Mouse (Mus musculus) lung, postnatal 4 days (tissue): ENCODE measurements at regions not wholly inside any gene's neighbourhood (a gene's known extent, or its start where the extent isn't known, plus 50 kb on each side); places are given as distances from the start of the nearest gene placed in this dataset.

Experiments
- DNase-seq, 2 experiments: peaks; one replicate each; pipeline ENCODE4 v3.0.0; 2021

DNA sequence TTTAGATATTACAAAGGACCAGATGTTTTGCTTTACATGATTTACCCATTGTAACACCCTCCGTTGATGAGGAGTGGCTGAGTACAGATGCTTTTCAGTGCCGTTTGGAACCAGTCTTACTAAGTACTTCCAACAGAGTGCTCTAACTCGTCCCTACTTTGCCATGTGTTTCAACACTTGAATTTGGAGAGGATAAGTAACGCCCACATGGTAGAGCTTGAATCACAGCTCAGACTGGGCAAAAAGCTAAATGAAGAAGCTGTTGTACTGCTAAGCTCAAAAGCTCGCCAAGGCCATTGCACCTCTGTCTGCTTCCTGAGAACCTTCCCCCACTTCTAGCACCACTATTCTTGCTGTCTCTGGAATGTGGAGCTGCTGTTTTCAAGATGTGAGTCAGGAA is 471.1 kb downstream of the Nfib start:
- peak; percentile 5 to 23 for DNase-seq

DNA sequence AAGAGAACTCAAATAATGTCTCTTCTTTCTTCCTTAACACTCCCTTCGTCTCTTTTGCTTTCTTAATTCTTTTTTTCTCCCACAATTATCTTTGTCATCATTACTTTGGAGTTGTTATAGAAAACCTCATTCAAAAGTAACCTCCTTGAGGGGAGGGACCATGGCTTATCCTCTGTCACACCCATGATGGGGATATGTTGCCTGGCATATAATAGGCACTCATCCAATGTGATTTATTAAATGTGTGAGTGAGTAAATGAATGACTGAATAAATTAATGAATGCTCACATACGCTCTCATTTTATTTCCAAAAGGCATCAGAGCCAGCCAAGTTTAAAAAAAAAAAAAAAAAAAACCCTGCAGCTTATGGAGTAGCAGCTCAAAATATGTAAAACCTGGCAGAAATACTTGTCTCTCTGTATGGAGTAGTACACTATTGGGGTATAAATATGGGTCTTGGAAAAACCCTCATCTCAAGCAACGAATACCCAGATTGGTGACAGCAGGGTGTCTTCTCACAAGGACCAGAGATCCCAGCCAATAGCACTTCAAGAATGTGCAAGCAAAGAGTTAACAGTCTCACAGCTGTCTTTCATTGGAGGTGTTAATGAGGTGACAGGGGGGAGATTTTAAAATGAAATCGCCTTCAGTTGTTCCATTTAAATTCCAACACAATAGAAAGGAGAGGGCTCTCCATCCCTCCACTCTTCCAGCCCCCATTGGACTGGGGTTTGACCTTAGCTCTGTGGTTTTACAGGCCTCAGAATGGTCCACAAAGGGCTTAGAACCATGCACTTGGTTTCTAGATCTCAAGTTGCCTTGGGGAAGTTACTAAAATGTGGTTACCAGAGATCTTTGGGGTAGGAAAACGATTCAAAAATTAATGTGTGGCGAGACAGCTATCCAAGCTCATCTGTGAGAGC is 479.1 kb downstream of the Nfib start:
- DNase-seq = no peak

DNA sequence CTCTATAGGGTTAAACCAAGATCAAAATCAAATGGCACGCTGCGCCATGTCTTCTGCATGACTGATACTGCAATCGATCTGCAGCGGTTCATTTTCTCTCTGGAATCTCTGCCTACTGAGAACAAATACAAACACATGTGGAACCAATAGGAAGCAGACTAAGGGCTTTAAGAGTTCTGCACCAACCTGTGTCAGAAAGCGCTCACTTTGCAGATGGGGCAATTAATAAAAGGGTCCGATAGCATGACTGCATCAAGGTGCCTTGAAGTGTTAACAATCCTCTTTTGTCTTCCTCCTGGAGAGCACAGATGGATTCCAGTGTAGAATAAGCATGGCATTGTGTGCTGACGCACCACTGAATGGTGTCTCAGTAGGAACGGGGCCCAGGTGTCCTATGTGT is 484.8 kb downstream of the Nfib start:
- DNase-seq = no peak

DNA sequence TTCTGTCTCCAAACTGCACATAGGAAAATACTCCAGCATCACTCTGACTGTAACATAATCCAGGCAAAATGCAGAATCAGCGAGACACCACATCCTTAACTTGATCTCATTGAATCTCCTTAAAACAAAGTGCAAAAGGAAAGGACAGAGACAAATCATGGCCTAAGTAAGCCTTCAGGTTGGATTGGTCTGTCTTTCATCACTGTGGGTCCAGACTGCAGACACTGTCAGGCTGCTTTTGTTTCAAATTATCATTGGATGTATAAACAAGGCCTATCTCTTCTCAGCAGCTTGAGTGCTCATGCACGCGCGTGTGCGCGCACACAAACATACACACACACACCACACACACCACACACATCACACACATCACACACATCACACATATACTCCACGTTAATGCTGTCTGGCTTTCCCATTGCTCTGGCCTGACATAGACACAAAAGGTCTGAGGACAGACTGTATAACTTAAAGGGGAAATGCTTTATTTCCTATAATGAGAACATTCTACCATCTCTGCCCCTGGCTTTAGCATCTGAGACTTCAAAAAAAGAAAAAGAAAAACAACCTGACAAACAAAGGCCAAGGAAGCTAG is 485.3 kb downstream of the Nfib start:
- DNase-seq = no peak

- no peak for DNase-seq
Measured at GRCm38 (mm10) chr4:82218616-82219015, 486.9 kb downstream of the Nfib start.

- no peak for DNase-seq
Measured at GRCm38 (mm10) chr4:82207031-82207430, 498.5 kb downstream of the Nfib start.

DNA sequence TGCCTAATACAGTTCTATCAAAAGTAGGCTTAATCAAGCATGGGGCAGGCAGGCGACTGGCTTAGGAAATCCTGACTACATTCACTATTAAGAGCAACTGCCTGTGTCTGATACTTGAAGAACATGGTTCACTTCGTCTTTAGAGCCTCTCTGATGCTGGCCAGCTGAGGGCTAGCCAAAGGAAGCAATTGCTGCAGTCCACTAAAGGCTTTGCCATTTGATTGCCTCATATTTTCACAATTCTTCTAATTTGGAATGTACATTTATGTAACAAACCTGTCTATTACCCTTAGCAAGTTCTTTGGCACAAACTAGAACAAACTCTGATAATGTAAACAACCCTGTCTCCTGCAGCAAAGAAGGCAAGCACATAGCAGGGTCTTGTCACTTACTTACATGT is 505.2 kb downstream of the Nfib start:
- DNase-seq = peak in 1 of 2 experiments; percentile 32

DNA sequence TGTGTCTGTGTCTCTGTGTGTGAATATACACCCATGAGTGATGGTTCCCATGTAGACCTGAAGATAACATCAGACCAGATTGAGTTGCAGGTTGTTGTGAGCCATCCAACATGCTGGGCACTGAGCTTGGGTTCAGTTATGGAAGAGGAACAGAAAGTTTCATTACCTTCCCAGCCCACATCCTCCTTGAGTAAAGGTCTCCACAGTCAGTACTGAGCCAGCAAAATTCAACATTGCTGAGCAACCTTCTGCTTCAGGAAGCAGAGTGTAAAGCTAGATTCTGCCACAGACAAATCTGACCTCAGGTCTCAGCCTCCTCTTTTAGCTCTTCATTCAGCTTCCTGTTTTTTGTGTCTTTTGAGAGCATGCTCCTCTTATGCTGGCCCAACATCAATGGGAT is 506.4 kb downstream of the Nfib start:
- no peak for DNase-seq

GRCm38 (mm10) chr4:82197611-82198010 is 507.9 kb downstream of the Nfib start:
- DNase-seq = no peak

GRCm38 (mm10) chr4:82196024-82196647 is 509.4 kb downstream of the Nfib start:
- DNase-seq = no peak

GRCm38 (mm10) chr4:82193905-82194304 is 511.6 kb downstream of the Nfib start:
- no peak for DNase-seq

- DNase-seq = no peak
Measured at GRCm38 (mm10) chr4:82186892-82187291, 518.7 kb downstream of the Nfib start.

GRCm38 (mm10) chr4:82183974-82184373 is 521.6 kb downstream of the Nfib start:
- DNase-seq = no peak

- no peak for DNase-seq
Measured at GRCm38 (mm10) chr4:82178112-82178511, 527.4 kb downstream of the Nfib start.

GRCm38 (mm10) chr4:82176723-82177122 is 528.8 kb downstream of the Nfib start:
- DNase-seq = no peak

GRCm38 (mm10) chr4:82173461-82174085 is 532.0 kb downstream of the Nfib start:
- peak in 1 of 2 experiments; percentile 32 for DNase-seq

DNA sequence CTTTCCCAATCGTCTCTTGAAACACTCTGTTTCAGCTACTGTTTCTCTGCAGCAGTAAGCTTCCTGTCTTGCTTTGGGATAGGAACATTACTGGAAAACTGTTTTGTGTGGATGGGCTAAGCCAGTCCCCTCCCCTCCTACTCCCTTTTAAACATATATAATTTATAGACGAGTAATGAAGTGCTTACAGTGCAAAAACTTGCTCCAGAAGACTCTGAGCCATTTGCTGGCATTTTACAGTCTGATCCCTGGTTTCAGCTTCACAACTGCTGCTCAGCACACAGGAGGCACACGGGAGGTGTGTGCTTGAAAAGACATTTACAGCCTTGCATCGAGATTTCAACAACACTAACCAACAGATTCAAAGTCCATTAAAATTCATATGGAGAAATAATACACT is 534.6 kb downstream of the Nfib start:
- DNase-seq = no peak

DNA sequence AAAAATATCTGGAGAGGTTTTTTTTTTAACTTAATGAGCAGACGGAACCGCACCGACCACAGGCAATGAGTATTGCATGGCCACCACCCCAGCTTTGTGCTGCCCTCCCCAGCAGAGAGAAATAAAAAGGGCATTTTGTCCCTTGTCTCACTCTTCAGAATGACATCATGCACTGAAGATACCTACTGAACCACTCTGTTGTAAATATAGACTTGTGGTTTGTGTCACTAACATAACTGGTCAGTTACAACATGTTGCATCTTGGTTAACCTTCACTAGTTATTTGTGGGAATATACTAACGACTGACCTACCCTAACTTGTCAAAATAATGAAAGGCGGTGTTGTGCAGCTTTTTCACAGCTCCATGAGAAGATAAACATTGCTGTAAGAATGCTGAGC is 537.5 kb downstream of the Nfib start:
- no peak for DNase-seq

DNA sequence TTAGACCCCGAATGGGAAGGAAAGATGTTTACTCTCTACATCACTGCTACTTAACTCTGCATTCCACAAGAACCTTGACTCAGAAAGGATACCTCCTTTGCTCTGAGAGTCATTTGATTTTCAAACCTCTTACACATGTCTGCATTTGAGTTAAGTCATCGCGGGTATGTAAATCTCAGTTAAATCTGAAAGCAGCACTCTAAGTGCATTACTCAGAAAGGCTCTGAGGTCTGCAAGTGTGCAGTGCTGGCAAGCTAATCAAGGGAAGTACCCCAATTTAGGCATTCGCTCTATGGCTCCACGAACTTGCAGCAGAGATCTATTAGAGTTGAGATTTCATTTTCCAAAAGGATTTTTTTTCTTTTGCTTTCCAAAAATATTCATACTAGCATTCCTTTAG is 538.2 kb downstream of the Nfib start:
- no peak for DNase-seq

DNA sequence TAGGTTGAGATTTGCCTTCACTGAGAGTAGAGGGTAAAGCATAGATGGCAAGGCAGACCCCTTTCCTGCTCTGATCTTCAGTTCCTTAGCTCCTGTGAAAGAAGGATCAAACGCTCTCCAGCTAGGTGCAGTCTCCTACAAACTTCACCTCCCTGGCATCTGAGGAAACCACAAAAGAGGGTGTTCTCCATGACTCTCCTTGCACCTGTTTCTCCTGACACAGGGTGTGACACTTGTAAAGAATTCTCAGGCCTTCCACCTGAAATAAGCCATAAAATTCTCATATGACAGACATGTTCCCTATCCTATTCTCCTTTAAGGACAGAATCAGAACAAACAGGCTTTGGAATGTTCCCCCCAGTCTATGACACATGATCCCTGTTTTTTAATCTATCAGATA is 538.7 kb downstream of the Nfib start:
- no peak for DNase-seq

- DNase-seq = no peak
Measured at GRCm38 (mm10) chr4:82166087-82166486, 539.5 kb downstream of the Nfib start.

DNA sequence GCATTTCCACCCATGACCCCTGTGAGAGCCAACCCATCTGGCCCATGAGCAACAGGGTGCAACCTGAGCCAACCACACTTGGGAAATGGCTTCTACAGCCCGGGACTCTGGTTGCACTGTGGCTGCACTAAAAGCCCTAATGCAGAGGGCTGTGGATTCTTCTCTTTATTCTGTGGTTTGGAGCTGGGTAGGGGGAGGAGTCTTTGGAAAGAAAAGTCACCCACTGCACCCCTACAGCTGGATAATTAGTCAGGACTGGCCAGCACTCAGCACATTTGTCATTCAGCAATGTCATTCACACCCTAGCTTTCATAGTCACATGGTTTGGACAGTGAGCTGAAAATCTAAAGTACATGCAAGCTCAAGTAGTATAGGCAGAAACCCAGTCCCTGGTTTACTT is 541.5 kb downstream of the Nfib start:
- peak in 1 of 2 experiments; percentile 50 for DNase-seq

GRCm38 (mm10) chr4:82161818-82162217 is 543.7 kb downstream of the Nfib start:
- DNase-seq = no peak

DNA sequence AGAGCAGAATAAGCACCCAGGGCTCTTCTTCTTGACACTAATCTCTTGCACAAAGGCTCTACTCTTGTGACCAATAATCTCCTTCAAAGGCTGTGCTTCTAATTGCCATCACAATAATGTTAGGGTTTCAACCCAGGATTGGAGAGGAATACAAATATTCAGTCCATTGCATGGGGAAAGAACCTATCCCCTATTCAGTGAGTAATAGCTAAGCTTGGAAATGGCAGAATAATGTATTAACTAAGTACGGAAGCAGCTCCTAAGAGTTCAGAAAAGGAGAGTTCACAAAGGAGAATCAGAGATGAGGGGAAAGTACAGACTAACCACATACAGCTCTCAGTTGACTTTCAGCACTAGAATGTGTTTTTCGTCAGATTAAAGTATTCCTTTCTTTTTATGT is 544.3 kb downstream of the Nfib start:
- DNase-seq = no peak
